Mouse (Mus musculus): Measurements from ENCODE around the gene Dlg2. TPM values are rescaled to one million over a fixed set of nuclear protein-coding genes. Genes with fewer than 3 reads are reported as not detected.

The Dlg2 gene
- polyA plus RNA-seq, 3 experiments from 2014 or later = 0.83 to 3.5 (median 1.1) TPM

GRCm38 (mm10) chr7:92113065-92113464 is 1636.6 kb downstream of the Dlg2 start:
- no peak for ATAC-seq

DNA sequence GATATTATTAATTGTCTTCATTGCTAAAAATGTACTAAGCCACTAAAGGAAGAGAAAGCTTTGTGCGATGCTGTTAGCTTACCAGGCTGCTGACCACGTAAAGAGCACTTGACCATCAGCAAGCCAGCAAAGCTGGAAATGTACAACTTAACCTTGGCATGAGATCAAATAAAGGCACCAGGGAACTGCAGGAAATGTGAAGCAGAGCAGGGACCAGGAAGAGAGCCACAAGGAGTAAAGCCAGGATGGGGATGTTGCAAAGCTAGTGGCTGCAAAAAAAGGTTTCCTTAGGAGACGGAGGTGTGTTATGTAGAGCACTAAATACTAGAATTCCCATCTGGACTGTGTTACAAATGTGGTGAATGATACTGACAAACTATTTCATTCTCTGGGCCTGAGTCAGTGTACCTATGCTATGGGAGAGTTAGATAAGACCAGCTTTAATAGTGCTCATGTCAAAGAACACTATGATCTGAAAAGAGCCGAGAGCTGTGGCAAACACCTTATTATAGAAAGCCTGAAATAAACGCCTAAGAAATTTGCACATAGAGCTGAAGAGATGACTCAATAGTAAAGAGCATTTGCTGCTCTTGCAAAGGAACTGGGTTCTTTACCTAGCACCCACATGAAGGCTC is 1638.9 kb downstream of the Dlg2 start:
- no peak for ATAC-seq

DNA sequence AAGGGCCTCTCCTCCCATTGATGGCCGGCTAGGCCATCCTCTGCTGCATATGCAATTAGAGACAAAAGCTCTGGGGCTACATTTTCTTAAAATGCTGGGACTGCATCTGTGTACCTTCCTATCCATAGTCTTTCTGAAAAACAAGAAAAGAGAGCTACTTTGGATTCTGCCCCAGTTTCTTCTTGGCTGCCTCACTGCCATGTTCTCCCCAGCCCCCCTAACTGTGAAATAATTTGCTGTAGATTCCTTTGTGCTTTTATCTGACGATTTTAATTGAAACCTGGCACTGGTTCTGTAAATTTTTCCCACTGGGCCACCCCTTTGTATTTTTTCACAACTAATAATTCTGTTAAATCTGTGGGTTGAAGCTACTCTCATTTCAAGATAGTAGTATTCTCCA is 1646.8 kb downstream of the Dlg2 start:
- no peak for ATAC-seq

GRCm38 (mm10) chr7:92125886-92126285 is 1649.4 kb downstream of the Dlg2 start:
- ATAC-seq = no peak

- ATAC-seq = peak; percentile 85
Observed at GRCm38 (mm10) chr7:92134301-92134700, 1657.8 kb downstream of the Dlg2 start.

DNA sequence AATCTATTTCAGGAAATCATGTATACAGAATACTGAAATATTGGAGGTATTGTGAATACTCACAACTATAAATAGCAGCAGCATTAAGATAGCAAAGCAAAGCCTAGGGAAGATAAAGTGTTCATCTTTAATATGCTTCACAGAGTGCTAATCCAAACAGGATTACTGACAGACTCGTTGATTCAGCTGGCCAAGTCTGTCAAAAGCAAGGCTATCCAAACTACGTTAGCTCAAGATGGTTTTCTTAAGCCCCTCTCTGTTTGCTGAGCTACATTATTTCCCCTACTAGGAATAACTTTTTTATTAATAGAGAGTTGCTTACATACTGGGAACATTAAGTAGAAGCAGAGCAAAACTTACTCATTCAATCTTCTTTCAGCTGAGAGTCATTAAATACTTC is 1659.2 kb downstream of the Dlg2 start:
- no peak for ATAC-seq

DNA sequence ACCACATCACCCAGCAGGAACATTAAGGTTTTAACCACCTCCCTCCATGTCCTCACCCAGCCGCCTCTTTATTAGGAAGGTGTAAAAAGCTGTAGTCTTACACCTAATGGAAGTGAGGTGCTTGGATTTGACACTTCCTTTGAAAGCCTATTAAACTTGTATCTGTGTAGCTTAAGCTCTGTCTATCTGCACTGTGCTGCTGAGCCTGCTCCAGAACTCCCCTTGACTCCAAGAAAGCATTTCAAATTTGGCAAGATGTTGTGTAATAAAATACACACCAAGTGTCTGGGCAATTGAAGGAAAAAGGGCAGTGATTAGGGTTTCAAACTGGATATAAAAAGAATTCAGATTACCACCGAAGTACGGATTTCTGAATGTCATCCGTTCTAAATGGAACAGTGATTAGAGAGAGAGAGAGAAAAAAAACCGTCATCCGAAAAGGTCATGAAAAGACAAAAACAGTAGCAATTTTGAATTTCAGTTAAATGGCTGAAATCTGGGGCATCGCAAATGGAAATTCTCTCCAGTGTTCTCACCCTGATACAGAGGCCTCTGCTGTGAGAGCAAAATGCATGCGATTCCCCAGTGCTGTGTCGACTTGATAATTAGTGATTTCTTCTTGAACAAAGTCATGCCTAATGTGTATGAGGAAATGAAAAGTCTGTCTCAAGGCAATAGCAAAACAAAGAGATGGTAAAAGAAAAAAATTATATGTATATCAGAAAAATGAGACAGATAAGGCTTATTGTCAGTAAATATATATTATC is 1663.8 kb downstream of the Dlg2 start:
- ATAC-seq = no peak

DNA sequence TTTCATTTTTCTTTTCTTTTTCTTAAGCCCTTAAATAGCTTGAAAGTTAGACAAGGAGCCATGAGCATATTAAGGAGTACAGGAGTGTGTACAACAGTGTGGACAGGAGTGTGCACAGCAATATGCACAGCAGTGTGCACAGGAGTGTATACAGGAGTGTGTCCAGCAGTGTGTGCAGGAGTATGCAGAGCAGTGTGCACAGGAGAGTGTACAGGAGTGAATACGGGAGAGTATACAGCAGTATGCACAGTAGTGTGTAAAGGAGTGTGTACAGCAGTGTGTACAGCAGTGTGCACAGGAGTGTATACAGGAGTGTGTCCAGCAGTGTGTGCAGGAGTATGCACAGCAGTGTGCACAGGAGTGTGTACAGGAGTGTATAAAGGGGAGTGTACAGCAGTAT is 1671.0 kb downstream of the Dlg2 start:
- no peak for ATAC-seq

DNA sequence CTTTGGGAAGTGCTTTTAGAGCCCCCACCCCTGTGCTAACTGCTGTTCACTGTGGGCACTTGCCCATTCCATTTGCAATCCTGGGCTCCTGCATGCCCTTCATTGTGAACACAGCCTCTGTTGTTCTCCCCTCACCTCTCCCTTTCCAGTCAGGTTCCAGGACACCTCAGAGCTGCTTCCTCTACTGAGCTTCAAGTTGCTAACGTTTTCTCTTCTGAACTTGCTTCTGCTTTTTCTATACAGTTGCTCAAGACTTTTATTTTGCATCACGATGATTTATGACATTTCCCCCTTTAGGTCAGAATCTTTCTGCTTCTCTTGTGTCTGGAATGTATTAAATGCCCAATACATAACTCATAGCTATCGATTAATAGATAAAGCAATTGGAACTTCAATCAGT is 1674.3 kb downstream of the Dlg2 start:
- ATAC-seq = no peak

- ATAC-seq = no peak
Observed at GRCm38 (mm10) chr7:92154603-92155002, 1678.1 kb downstream of the Dlg2 start.

DNA sequence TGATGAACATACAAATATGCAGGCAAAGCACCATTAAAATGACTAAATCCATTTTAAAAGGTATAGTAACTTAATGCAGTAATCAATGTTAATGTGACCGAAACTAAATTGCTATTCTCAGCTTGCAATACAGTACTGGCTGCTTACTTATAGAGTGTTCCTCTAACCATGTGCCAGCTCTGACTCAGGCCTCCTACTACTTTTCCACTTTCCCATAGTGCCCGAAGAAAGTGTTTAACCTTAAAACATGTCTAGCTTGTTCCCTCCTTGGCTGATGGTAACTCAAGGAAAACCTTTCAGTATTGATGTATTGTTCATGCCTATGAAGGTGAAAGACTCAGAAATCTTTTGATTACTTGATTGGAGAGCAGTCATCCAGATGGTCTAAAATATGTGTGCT is 1686.7 kb downstream of the Dlg2 start:
- ATAC-seq = no peak

DNA sequence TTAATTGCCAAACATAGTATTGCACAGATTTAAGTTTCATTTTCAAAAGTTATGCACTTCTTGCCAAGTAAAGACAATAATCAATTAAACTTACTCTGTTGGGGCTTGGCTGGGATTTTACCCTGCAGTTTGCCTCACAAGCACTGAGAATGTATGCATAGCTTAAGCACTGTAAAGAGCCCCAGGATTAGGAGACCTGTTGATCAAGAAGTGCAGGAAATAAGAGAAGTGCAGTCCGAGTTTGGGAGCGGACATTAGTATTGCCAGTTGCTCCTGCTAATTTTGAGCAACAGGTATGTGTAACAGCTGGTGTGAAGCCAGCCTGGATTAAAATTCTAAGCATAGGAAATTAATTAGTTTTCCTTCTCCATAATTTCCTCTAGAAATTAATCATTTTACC is 1687.8 kb downstream of the Dlg2 start:
- ATAC-seq = no peak

GRCm38 (mm10) chr7:92164875-92165518 is 1688.5 kb downstream of the Dlg2 start:
- ATAC-seq = peak; percentile 73

DNA sequence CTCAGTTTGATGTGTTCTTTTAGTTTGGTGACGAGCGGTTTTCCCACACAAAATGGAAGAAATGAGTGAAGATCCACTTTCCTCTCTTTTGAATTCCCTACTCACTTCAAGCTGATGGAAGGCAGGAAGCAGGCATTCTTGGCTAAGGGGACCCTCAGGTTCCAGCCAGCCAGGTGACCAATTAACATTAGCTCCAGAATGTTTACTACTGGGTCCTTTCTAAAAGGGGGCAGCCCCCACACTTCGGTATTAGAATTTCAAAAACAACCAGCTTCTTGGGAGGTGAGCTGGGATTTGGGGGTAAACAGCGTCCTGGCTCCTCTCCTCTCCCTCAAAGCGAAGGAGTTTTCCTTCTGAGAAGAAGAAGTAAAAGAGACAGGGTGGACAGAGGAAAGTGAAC is 1703.6 kb downstream of the Dlg2 start:
- no peak for ATAC-seq

GRCm38 (mm10) chr7:92180591-92181587 is 1704.4 kb downstream of the Dlg2 start:
- peak; percentile 25 for ATAC-seq

- ATAC-seq = peak; percentile 74
Observed at GRCm38 (mm10) chr7:92181959-92182612, 1705.6 kb downstream of the Dlg2 start.

DNA sequence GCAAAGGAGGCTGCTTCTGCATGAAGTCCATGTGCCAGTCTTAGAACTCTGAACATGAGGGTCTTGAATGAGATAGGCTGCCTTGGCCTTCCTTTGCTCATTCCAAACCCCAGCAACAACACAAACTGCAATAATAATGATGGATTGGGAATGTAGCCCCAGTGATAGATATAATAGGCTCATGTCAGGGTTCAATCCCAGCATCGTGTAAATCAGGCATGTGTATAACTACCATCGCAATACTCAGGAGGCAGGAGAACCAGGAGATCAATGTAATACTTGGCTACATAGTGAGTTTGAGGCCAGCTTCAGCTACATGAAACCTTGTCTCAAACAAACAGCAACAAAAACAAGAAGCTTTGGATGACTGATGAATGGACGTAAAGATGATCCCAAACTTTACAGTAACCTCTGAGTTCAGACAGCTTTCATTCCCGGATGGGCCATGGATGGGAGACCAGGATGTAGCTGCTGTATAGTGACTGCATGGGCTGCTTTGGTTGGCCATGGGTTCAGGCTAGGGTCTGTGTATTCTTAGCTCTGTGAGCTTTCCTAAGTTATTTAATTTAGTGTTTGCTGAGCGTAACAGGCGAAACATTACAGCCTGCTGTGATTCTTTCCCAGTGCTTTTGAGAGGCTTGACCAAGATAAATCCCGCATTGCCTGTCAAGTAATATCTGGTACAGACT is 1708.0 kb downstream of the Dlg2 start:
- no peak for ATAC-seq

DNA sequence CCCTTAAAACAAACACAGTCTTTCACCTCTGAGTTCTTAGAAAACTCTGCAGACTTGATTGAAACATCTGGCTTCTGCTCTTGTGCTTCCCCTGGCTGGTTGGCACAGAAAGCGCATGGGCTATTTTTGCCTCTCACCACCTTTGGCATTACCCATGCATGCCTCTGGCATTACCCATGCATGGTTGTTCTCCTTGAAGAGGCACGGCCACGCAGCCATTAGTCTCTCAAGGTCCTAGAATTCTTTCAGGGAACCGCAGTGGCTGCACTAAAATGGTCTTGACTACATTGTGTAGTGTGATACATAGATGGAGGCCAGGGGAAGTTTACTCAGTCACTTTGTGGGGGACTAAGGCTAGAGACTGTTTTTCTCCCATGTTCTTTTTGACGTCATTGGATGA is 1709.9 kb downstream of the Dlg2 start:
- ATAC-seq = no peak

GRCm38 (mm10) chr7:92189149-92189548 is 1712.7 kb downstream of the Dlg2 start:
- ATAC-seq = no peak

DNA sequence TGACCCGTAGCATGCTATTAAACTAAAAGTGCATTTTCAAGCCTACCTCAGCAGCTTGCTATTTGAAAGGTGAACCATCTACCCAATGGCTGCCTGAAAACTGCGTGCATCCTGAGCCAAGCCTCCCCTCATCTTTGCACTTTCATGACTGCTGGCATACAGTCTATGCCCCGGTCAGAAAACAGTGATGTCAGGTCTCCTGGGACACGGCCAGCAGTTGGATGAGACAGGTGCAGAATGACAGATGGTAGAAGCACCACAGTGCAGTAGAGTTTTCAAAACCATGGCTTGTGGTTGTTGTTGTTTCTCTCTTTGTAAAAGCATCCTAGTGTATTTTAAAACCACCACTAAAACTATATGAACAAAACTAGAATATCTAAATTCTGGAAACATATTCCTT is 1719.5 kb downstream of the Dlg2 start:
- ATAC-seq = no peak

GRCm38 (mm10) chr7:92197621-92198020 is 1721.1 kb downstream of the Dlg2 start:
- no peak for ATAC-seq
